Mouse (Mus musculus): ENCODE results near the gene Cnnm2.

GRCm38 (mm10) chr19:46848381-46849268 lies 87.2 kb downstream of the Cnnm2 start:
- no peak for TF ChIP-seq CTCF (IDR thresholded peaks at IDR 0.05; ENCODE audit: low read depth, low read length)
- no peak for TF ChIP-seq POLR2A (IDR thresholded peaks at IDR 0.05; ENCODE audit: extremely low read depth, insufficient read depth, low read length)
